Mouse (Mus musculus): ENCODE measurements around the gene Mroh2a.

DNA sequence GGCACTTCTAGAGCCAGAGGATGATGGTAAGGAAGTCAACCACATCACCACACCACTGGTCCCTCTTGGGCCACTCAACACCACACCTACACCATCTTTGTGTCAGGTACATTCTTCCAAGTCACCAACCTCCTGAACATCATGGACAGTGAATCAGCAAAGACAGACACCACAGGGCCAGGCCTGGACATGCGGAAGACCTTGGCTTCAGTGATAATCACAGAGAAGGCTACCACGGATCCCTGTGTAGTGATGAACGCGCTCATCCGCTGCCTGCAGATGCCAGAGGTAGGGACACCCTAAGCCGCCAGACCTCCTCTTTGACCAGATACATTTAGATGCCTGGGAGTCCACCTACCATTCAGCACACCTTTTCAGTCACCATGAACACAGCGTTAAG lies 1.3 kb downstream of the Mroh2a start:
- TF ChIP-seq POLR2A (IDR thresholded peaks at IDR 0.05; ENCODE audit: insufficient read depth, low read depth, low read length) (no peak), CTCF (IDR thresholded peaks at IDR 0.05) (no peak), EP300 (IDR thresholded peaks at IDR 0.05; ENCODE audit: insufficient read depth, low read depth, low read length) (no peak)

Measured in heart, adult 2 months (tissue).